Mouse (Mus musculus) megakaryocyte, embryonic 14.5 days (primary cell): ENCODE measurements around the gene Tcf7l2.

ENCODE experiments used
- FLI1 ChIP-seq: IDR thresholded peaks from 2 replicates; pipeline ENCODE4 v1.6.1; 2012; ENCODE audit warnings: low read length, inconsistent platforms, mixed read lengths
- GATA1 ChIP-seq: IDR thresholded peaks from 3 replicates; pipeline ENCODE4 v1.6.1; 2012; ENCODE audit warnings: mixed read lengths, low read length, inconsistent platforms, borderline replicate concordance

GRCm38 (mm10) chr19:55774334-55774733 is 32.7 kb downstream of the Tcf7l2 start:
- TF ChIP-seq FLI1 (no peak), GATA1 (no peak)
